Mouse (Mus musculus): ENCODE measurements around the gene Myo1e. TPM values are rescaled to one million over a fixed set of nuclear protein-coding genes. Genes with fewer than 3 reads are reported as not detected.

The Myo1e gene
- polyA plus RNA-seq, 1 experiment from 2014 or later = 7.5 TPM

- 90% methylated on average over 1 of the region's 1 CpGs for WGBS
- no peak for ATAC-seq
- no peak overlapping the region for H3K4me3 ChIP-seq (ENCODE audit: low read length)
Measured at GRCm38 (mm10) chr9:70314019-70314418, 106.9 kb downstream of the Myo1e start.

GRCm38 (mm10) chr9:70315130-70315529 is 108.0 kb downstream of the Myo1e start:
- no peak overlapping the region for H3K27ac ChIP-seq (ENCODE audit: low read depth, low read length)
- H3K27me3 ChIP-seq (replicated peaks; ENCODE audit: control insufficient read depth, insufficient read depth, low read length) = no peaks in the 10 kb centered on the region
- WGBS = 65% methylated on average over 4 of the region's 4 CpGs
- no peak overlapping the region for H3K9ac ChIP-seq (ENCODE audit: low read depth, low read length)
- no peaks in the 10 kb centered on the region for H3K36me3 ChIP-seq (ENCODE audit: control insufficient read depth, insufficient read depth, low read length)
- no peak overlapping the region for H3K4me3 ChIP-seq (ENCODE audit: low read length)
- H3K4me1 ChIP-seq (ENCODE audit: control insufficient read depth, insufficient read depth, low read depth, low read length) = no peaks in the 10 kb centered on the region
- ATAC-seq = no peak
- no peaks in the 10 kb centered on the region for H3K9me3 ChIP-seq (ENCODE audit: control insufficient read depth, low read length)
- H3K4me2 ChIP-seq (ENCODE audit: low read length) = no peak overlapping the region

More at GRCm38 (mm10) chr9:70314019-70314418, 106.9 kb downstream of the Myo1e start:
- H3K9ac ChIP-seq (ENCODE audit: low read depth, low read length) = no peak overlapping the region
- H3K27me3 ChIP-seq (replicated peaks; ENCODE audit: control insufficient read depth, insufficient read depth, low read length) = no peaks in the 10 kb centered on the region
- no peaks in the 10 kb centered on the region for H3K9me3 ChIP-seq (ENCODE audit: control insufficient read depth, low read length)
- H3K4me2 ChIP-seq (ENCODE audit: low read length) = no peak overlapping the region
- H3K27ac ChIP-seq (ENCODE audit: low read depth, low read length) = no peak overlapping the region
- no peaks in the 10 kb centered on the region for H3K4me1 ChIP-seq (ENCODE audit: control insufficient read depth, insufficient read depth, low read depth, low read length)
- no peaks in the 10 kb centered on the region for H3K36me3 ChIP-seq (ENCODE audit: control insufficient read depth, insufficient read depth, low read length)

GRCm38 (mm10) chr9:70318601-70319000 is 111.5 kb downstream of the Myo1e start:
- WGBS = 69% methylated on average over 3 of the region's 3 CpGs
- H3K27ac ChIP-seq (ENCODE audit: low read depth, low read length) = no peak overlapping the region
- ATAC-seq = no peak
- H3K4me1 ChIP-seq (ENCODE audit: control insufficient read depth, insufficient read depth, low read depth, low read length) = no peaks in the 10 kb centered on the region
- H3K4me3 ChIP-seq (ENCODE audit: low read length) = no peak overlapping the region
- no peak overlapping the region for H3K9ac ChIP-seq (ENCODE audit: low read depth, low read length)
- H3K36me3 ChIP-seq (ENCODE audit: control insufficient read depth, insufficient read depth, low read length) = no peaks in the 10 kb centered on the region
- H3K9me3 ChIP-seq (ENCODE audit: control insufficient read depth, low read length) = no peaks in the 10 kb centered on the region
- H3K27me3 ChIP-seq (replicated peaks; ENCODE audit: control insufficient read depth, insufficient read depth, low read length) = no peaks in the 10 kb centered on the region
- H3K4me2 ChIP-seq (ENCODE audit: low read length) = no peak overlapping the region

- no peaks in the 10 kb centered on the region for H3K36me3 ChIP-seq (ENCODE audit: control insufficient read depth, insufficient read depth, low read length)
- H3K9ac ChIP-seq (ENCODE audit: low read depth, low read length) = no peak overlapping the region
- no peak overlapping the region for H3K27ac ChIP-seq (ENCODE audit: low read depth, low read length)
- H3K4me2 ChIP-seq (ENCODE audit: low read length) = no peak overlapping the region
- H3K4me3 ChIP-seq (ENCODE audit: low read length) = no peak overlapping the region
- no peaks in the 10 kb centered on the region for H3K27me3 ChIP-seq (replicated peaks; ENCODE audit: control insufficient read depth, insufficient read depth, low read length)
- 83% methylated on average over 4 of the region's 4 CpGs for WGBS
- no peak for ATAC-seq
- H3K9me3 ChIP-seq (ENCODE audit: control insufficient read depth, low read length) = no peaks in the 10 kb centered on the region
- no peaks in the 10 kb centered on the region for H3K4me1 ChIP-seq (ENCODE audit: control insufficient read depth, insufficient read depth, low read depth, low read length)
Measured at GRCm38 (mm10) chr9:70324336-70324735, 117.2 kb downstream of the Myo1e start.

GRCm38 (mm10) chr9:70325880-70326595 is 118.9 kb downstream of the Myo1e start:
- no peak overlapping the region for H3K27ac ChIP-seq (ENCODE audit: low read depth, low read length)
- H3K9me3 ChIP-seq (ENCODE audit: control insufficient read depth, low read length) = no peaks in the 10 kb centered on the region
- H3K4me3 ChIP-seq (ENCODE audit: low read length) = no peak overlapping the region
- H3K36me3 ChIP-seq (ENCODE audit: control insufficient read depth, insufficient read depth, low read length) = no peaks in the 10 kb centered on the region
- H3K27me3 ChIP-seq (replicated peaks; ENCODE audit: control insufficient read depth, insufficient read depth, low read length) = no peaks in the 10 kb centered on the region
- no peaks in the 10 kb centered on the region for H3K4me1 ChIP-seq (ENCODE audit: control insufficient read depth, insufficient read depth, low read depth, low read length)
- WGBS = 82% methylated on average over 8 of the region's 8 CpGs
- no peak for ATAC-seq
- no peak overlapping the region for H3K9ac ChIP-seq (ENCODE audit: low read depth, low read length)
- H3K4me2 ChIP-seq (ENCODE audit: low read length) = no peak overlapping the region

- ATAC-seq = no peak
- Histone ChIP-seq H3K4me1 (ENCODE audit: control insufficient read depth, insufficient read depth, low read depth, low read length) (no peaks in the 10 kb centered on the region), H3K9me3 (ENCODE audit: control insufficient read depth, low read length) (no peaks in the 10 kb centered on the region), H3K27ac (ENCODE audit: low read depth, low read length) (no peak overlapping the region), H3K4me2 (ENCODE audit: low read length) (no peak overlapping the region), H3K36me3 (ENCODE audit: control insufficient read depth, insufficient read depth, low read length) (no peaks in the 10 kb centered on the region), H3K4me3 (ENCODE audit: low read length) (no peak overlapping the region), H3K27me3 (replicated peaks; ENCODE audit: control insufficient read depth, insufficient read depth, low read length) (no peaks in the 10 kb centered on the region), H3K9ac (ENCODE audit: low read depth, low read length) (no peak overlapping the region)
- 92% methylated on average over 5 of the region's 5 CpGs for WGBS
Measured at GRCm38 (mm10) chr9:70328193-70328841, 121.2 kb downstream of the Myo1e start.

GRCm38 (mm10) chr9:70331727-70332335 is 124.7 kb downstream of the Myo1e start:
- Histone ChIP-seq H3K4me1 (ENCODE audit: control insufficient read depth, insufficient read depth, low read depth, low read length) (no peaks in the 10 kb centered on the region), H3K27me3 (replicated peaks; ENCODE audit: control insufficient read depth, insufficient read depth, low read length) (no peaks in the 10 kb centered on the region), H3K27ac (ENCODE audit: low read depth, low read length) (no peak overlapping the region), H3K9ac (ENCODE audit: low read depth, low read length) (no peak overlapping the region), H3K9me3 (ENCODE audit: control insufficient read depth, low read length) (no peaks in the 10 kb centered on the region), H3K36me3 (ENCODE audit: control insufficient read depth, insufficient read depth, low read length) (no peaks in the 10 kb centered on the region), H3K4me3 (ENCODE audit: low read length) (no peak overlapping the region), H3K4me2 (ENCODE audit: low read length) (no peak overlapping the region)
- no peak for ATAC-seq
- 93% methylated on average over 11 of the region's 11 CpGs for WGBS

GRCm38 (mm10) chr9:70338391-70338790 is 131.2 kb downstream of the Myo1e start:
- no peak overlapping the region for H3K4me2 ChIP-seq (ENCODE audit: low read length)
- no peak overlapping the region for H3K9ac ChIP-seq (ENCODE audit: low read depth, low read length)
- no peak overlapping the region for H3K4me3 ChIP-seq (ENCODE audit: low read length)
- WGBS = 95% methylated on average over 7 of the region's 7 CpGs
- H3K27ac ChIP-seq (ENCODE audit: low read depth, low read length) = no peak overlapping the region
- no peak for ATAC-seq
- no peaks in the 10 kb centered on the region for H3K4me1 ChIP-seq (ENCODE audit: control insufficient read depth, insufficient read depth, low read depth, low read length)
- H3K36me3 ChIP-seq (ENCODE audit: control insufficient read depth, insufficient read depth, low read length) = no peaks in the 10 kb centered on the region
- H3K27me3 ChIP-seq (replicated peaks; ENCODE audit: control insufficient read depth, insufficient read depth, low read length) = no peaks in the 10 kb centered on the region
- H3K9me3 ChIP-seq (ENCODE audit: control insufficient read depth, low read length) = no peaks in the 10 kb centered on the region

- Histone ChIP-seq H3K9ac (ENCODE audit: low read depth, low read length) (no peak overlapping the region), H3K4me3 (ENCODE audit: low read length) (no peak overlapping the region), H3K27me3 (replicated peaks; ENCODE audit: control insufficient read depth, insufficient read depth, low read length) (no peaks in the 10 kb centered on the region), H3K4me2 (ENCODE audit: low read length) (no peak overlapping the region), H3K27ac (ENCODE audit: low read depth, low read length) (no peak overlapping the region), H3K9me3 (ENCODE audit: control insufficient read depth, low read length) (no peaks in the 10 kb centered on the region), H3K36me3 (ENCODE audit: control insufficient read depth, insufficient read depth, low read length) (no peaks in the 10 kb centered on the region), H3K4me1 (ENCODE audit: control insufficient read depth, insufficient read depth, low read depth, low read length) (no peaks in the 10 kb centered on the region)
- no peak for ATAC-seq
Measured at GRCm38 (mm10) chr9:70338894-70339293, 131.7 kb downstream of the Myo1e start.

Measured in hindbrain, embryonic 16.5 days (tissue).